Mouse (Mus musculus) cerebellum, postnatal 36 days (tissue): ENCODE data around the gene Cuedc2.

Experiments
- DNase-seq, 2 experiments: peaks; one replicate each; pipeline ENCODE4 v3.0.0; 2021 to 2022; ENCODE audit warnings: mixed read lengths in 2 of 2

The Cuedc2 gene

DNA sequence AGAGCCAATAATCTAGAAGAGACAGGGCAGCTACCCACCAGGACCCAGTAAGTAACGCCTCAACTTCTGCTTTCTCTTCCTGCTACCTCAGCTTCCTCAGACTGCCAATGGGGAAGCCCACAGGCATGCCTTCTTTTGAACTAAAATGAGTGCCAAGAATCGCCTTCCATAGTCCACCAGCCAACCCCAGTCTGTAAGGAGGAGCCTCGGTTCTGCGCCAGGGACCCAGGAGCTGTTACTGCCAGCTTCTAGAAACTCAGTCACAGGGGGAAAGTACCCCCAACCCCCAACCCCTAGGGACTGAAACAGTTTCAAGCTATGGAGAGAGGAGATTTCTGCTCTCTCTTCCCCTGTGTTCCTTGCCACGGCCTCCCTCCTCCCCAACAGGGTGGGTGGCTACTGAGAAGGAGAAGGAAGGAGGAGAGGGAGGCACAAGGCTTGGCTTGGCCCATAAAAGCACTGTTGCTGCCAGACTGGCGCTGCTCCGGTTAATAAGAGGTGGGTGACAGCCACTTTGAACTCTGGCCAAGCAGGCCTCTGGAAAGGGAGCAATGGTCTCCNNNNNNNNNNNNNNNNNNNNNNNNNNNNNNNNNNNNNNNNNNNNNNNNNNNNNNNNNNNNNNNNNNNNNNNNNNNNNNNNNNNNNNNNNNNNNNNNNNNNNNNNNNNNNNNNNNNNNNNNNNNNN, 927 bp upstream of the Cuedc2 start:
- peak in 1 of 2 experiments; percentile 33 for DNase-seq

DNA sequence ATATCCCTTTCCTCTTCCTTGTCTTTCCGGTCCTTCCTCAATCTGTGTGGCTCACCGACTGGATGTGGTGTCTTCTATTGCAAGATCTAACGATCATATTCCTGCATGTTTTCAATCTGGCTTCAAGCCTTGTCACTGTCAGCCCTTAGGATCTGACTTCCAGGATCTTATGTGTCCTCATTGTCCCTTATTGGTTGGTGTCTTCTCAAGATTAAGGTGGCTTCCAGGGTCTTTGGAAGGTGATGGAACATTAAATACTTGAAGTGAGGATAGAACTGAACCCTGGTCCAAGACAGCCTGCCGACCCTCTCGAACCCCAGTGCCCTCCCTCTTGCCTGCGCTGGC, 412 bp upstream of the Cuedc2 start:
- DNase-seq: no peak

GRCm38 (mm10) chr19:46337719-46338330, 677 bp downstream of the Cuedc2 start:
- DNase-seq: no peak

- DNase-seq: peak; percentile 73 to 74
Measured at GRCm38 (mm10) chr19:46333906-46334305, 4.6 kb downstream of the Cuedc2 start.

DNA sequence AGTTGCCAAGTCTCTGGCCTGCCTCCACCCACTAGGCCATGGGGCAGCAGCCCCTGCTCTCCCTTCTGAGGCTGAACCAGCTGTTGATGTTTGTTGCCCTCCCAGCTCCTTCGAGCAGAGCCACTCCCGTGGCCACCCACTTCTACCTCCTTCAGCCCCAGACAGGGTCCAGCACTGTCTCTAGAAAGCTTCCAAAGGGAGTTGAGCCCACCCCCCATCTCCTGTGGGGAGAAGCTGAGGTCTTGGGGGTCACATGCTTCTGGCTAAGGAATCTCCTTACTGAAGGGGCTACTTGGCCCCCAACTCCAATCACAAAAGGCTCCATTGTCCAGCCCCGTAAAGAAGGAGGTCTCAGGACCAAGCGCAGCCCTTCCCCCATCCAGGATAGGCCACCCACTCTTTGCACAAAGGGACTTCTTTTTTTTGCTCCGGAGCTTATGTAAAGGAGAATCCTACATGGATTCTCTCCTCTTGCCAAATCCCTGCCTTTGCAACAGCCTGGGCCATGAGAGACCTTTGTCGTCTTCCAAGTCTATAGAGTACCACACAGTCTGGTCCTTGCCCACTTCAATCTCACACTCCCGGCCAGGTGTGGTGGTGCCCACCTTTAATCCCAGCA, 5.7 kb downstream of the Cuedc2 start:
- no peak for DNase-seq

GRCm38 (mm10) chr19:46331936-46332335, 6.6 kb downstream of the Cuedc2 start:
- DNase-seq: no peak

GRCm38 (mm10) chr19:46331326-46331725, 7.2 kb downstream of the Cuedc2 start:
- no peak for DNase-seq

DNA sequence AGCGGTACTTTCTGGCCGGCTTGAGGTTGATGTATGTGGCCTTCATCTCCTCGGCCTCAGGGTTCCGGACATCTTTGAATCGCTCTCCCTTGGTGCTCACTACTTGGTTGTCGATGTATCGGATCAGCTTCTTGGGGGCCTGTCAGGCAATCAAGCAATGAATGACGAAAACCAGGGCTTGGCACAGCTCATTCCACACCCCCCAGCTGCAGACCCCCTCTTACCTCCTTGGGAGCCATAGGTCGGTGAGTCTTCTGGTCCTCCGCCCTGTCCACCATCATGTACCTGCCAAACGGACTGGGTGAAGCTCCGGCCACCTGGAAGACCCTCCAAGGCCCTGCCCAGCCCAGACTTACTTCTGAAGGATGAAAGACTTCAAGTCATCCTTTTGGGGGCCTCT, 7.8 kb downstream of the Cuedc2 start:
- DNase-seq: no peak

- peak; percentile 86 to 88 for DNase-seq
Measured at GRCm38 (mm10) chr19:46329951-46330350, 8.6 kb downstream of the Cuedc2 start.

- peak in 1 of 2 experiments; percentile 53 for DNase-seq
Measured at GRCm38 (mm10) chr19:46329031-46329641, 9.4 kb downstream of the Cuedc2 start.

DNA sequence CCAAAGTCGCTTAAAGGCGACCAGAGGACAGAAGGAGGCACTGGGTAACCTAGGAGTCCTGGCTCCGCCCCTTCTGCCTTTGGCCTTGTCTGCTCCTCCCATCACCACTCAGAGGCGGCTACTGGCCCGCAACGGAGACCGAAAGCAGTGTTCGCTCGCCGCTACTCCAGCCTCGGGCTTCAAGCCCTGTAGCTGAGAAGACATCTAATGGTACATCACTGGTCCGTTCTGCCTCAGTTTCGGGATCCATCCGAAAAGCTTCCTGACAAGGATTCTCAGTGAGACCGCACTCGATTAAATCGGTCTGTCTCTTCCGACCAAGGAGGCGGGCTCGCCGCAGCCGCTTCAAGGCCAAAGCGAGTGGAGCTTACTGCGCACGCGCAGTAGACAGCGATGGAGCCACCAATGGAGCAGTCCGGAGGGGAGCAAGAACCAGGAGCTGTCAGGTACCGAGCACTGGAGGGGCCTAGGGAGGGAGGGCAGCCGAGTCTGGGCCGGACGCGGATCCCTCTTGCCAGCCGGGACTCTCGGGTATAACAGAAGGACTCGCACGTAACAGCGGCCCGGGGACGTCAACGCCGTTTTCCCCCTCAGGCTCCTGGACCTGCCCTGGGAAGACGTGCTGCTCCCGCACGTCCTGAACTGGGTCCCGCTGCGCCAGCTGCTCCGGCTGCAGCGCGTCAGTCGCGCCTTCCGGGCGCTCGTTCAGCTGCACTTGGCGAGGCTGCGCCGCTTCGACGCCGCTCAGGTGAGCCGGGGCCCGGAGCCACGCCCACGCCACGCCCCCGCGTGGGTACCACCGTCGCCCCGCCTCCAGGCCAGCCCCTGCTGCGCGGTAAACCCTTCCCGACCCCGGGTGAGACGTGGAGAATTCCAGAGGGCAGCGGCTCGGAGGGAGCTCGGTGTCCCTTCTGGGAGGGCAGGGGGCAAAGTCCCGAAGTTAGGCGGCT, 10.1 kb downstream of the Cuedc2 start, which contains the start of gene Fbxl15:
Gene Fbxl15 (plus strand): TSS at position 104 of the 950 bp plus-strand sequence.
- DNase-seq: peak; percentile 93 to 95

DNA sequence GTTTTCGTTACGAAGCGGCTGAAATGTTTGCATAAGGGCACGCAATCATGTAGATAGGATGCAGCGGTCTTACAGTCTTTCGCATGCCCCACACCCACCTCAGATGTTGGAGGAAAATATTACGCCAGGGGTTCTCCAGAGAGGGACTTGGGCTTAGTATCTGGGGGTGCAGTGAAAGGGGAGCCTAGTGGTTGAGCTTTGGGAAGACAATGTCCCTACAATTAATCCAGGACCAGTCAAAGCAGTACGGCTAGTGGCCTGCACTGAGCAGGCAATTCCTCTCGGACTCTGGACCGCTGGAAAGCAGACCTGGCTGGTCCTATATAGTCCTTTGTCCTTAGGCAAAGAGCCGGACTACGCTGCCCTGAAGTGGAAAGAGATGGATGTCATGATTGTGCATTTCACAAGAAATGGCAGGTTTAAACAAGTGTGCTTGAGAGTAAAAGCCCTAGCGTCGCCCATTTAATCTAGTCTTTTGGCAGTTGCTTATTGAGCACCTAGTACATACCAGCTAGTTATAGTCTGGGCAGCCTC, 10.9 kb downstream of the Cuedc2 start:
- peak in 1 of 2 experiments; percentile 43 for DNase-seq

- DNase-seq: peak; percentile 81 to 82
Measured at GRCm38 (mm10) chr19:46326756-46327305, 11.7 kb downstream of the Cuedc2 start, which contains the start of gene Psd. TSS of gene Psd (minus strand) at chr19:46327156.

DNA sequence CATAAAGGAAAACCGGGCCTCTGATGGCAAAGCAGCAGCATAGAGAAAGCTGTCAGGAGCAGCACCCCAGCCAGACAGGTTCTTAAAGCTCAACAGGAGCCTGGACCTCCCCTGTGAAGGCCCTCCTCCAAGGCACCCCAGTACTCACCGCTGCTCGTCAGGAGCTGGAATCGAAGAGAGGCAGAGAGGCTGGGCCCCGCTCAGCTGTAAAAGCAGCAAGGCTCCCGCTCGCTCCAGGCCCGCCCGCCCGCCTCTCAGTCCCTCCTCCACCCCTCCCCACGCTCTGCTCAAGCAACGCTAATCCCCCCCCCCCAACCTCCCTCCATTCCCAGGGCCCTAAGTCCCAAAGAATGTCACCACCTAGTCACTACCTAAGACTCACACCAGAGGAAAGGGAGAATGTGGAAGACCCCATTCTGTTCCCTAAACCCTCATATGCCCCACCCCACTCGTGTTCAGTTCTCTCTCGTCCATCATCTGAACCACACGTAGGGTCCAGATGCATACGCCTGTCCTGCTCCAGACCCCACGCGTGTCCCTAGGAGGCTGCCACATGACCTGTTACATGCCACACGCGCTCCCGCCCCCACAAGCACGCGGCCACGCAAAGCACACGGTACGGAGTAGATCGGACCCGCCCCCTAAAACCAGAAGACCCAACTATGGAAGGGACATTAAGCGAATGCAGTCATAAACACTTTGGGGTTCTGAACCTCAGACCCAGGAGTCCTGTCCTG, 12.3 kb downstream of the Cuedc2 start:
- DNase-seq: peak; percentile 56 to 65

DNA sequence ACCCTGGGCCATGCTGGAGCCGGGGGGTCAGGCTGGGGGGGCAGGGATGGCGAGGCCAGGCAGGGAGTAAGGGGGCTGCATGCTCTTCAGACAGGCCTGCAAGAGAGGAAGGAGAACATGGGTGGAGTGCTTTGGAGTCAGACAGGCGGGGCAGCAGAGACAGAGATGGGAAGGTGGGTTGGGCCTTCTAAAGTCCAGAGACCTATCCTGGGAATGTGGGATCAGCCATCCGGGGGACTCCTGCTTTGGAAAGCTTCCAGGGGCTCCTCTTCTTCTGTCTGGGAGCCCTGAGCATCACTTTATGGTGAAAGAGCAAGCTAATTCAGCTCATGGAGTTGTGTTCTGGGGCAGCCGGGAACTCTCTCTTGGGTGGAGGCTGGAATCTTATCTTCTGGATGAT, 13.6 kb downstream of the Cuedc2 start:
- DNase-seq: no peak

DNA sequence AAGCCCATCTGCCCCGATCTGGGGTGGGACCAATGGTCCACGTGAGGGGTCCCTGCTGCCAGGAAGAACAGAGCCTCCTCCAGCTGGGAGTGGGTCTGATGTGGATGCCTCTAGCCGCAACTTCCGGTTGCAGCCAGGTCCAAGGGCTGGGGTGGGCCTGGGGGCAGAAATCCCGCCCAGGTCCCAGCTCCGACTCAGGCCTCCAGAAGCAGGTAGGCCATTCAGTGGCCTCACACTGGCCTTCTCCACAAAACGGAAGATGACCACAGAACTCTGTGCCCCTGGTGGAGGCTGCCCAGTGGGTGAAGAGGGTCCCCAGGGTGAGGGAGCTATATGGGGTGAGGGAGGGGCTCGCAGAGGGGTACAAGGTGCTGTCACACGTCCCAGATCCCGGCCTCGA, 14.1 kb downstream of the Cuedc2 start:
- DNase-seq: no peak

- DNase-seq: no peak
Measured at GRCm38 (mm10) chr19:46323716-46324115, 14.8 kb downstream of the Cuedc2 start.

DNA sequence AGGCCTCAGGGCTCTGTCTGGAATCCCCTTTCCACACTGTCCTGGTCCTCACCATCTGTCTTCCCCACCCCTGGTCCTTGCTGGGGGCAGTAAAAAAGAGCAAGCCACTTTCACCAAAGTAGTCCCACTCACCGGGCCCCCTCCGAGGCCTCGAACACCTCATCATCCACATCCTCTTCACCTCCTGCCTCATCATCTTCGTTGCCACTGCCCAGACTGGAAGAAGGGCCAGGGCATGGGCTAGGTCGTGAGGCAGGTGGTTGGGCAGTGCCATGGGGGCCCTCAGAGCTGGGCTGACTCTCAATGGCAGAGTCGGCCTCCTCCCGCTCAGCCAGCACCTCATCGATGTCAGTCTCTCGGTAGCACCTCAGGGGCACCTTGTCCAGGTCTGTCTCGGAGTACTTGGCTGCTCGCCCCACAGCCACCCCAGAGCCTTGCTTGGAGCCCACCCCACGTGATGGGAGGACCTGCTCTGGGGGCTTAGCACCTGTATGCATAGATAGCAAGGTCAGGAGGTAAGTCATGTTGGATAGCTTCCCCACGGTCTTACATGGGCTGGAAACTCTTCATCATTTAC, 15.4 kb downstream of the Cuedc2 start:
- peak in 1 of 2 experiments; percentile 16 for DNase-seq

DNA sequence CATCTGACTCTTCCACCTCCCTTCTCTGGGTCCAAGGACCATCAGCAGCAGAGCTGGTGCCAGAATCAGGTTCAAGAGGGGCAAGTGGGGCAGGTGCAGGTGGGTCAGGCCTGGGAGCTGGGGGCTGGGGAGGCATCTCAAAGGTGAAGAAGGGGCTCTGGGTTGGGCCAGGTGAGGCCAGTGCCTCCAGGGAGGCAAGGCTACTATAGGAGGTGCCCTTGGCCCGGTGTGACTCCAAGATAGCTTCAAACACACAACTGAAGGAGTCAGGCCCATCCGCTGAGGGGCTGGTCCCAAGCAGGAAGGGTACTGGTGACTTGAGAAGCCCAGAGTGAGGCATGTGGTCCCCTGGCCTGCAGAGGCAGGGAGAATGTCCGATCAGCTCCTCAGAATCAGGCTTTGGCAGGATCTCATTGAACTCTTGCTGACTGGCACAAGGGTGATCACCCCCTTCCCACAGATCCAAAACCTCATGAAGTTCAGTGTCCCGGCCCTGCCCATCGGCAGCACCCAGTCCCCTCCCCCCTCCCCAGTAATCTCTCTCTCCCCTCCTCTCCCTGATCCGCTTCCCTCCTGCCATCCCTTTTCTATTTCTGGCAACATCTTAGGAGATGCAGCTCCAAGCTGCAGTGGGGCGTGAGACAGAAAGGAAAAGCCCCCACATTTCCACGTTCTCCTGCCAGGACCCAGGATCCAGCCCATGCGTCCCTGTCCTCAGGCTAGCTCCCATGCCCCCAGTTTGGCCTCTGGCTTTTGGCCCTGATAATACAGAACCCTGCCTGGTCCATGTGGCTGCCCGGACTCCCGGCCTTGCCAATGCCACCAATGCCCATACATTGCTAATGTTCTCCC, 16.1 kb downstream of the Cuedc2 start:
- peak in 1 of 2 experiments; percentile 23 for DNase-seq
